Mouse (Mus musculus): ENCODE data around the gene Plk4. TPM values are rescaled to one million over a fixed set of nuclear protein-coding genes. Genes with fewer than 3 reads are reported as not detected.

Plk4 gene
- 1.5 TPM for polyA plus RNA-seq (2014; fragmentation: Illumina TruSeq; extraction: RNeasy Lipid Tissue Mini Kit (QIAGEN cat#74804); ENCODE audit: low read depth, low replicate concordance)

GRCm38 (mm10) chr3:40799530-40800372 is at the start of gene Plk4:
TSS of gene Plk4 (plus strand) at chr3:40800019.

GRCm38 (mm10) chr3:40846473-40846956 is 46.7 kb downstream of the Plk4 start, which contains the start of gene Mfsd8:
TSS of gene Mfsd8 (minus strand) at chr3:40846886.

GRCm38 (mm10) chr3:40846957-40847017 is 47.0 kb downstream of the Plk4 start, which contains the start of gene Abhd18:
TSS of gene Abhd18 (plus strand) at chr3:40846970.

Other genes with a start within 250 kb of the Plk4 start
- gene Slc25a31, start 91.2 kb upstream of the Plk4 start, polyA plus RNA-seq (2014; fragmentation: Illumina TruSeq; extraction: RNeasy Lipid Tissue Mini Kit (QIAGEN cat#74804); ENCODE audit: low read depth, low replicate concordance) = not detected
- gene Hspa4l, start 55.5 kb upstream of the Plk4 start, polyA plus RNA-seq (2014; fragmentation: Illumina TruSeq; extraction: RNeasy Lipid Tissue Mini Kit (QIAGEN cat#74804); ENCODE audit: low read depth, low replicate concordance) = 29.5 TPM
- gene Mfsd8, start 46.9 kb downstream of the Plk4 start, polyA plus RNA-seq (2014; fragmentation: Illumina TruSeq; extraction: RNeasy Lipid Tissue Mini Kit (QIAGEN cat#74804); ENCODE audit: low read depth, low replicate concordance) = 20.6 TPM
- 41.6 TPM for gene Abhd18, start 47.0 kb downstream of the Plk4 start, polyA plus RNA-seq (2014; fragmentation: Illumina TruSeq; extraction: RNeasy Lipid Tissue Mini Kit (QIAGEN cat#74804); ENCODE audit: low read depth, low replicate concordance)
- not detected for gene 1700034I23Rik, start 102.5 kb downstream of the Plk4 start, polyA plus RNA-seq (2014; fragmentation: Illumina TruSeq; extraction: RNeasy Lipid Tissue Mini Kit (QIAGEN cat#74804); ENCODE audit: low read depth, low replicate concordance)
- 173 TPM for gene Larp1b, start 149.8 kb downstream of the Plk4 start, polyA plus RNA-seq (2014; fragmentation: Illumina TruSeq; extraction: RNeasy Lipid Tissue Mini Kit (QIAGEN cat#74804); ENCODE audit: low read depth, low replicate concordance)